Mouse (Mus musculus) liver, embryonic 14.5 days (tissue): ENCODE data around the gene Wdr17. TPM values are rescaled to one million over a fixed set of nuclear protein-coding genes. Genes with fewer than 3 reads are reported as not detected.

Source experiments
- ATAC-seq: fragments of 200-750 bp; cut with Nextera tagmentation; 2 replicates; pipeline ENCODE4 v1.8.0; 2017; ENCODE audit warnings: moderate number of reproducible peaks, mild to moderate bottlenecking, moderate library complexity; ENCODE audit not compliant: insufficient read depth
- DNase-seq, 3 experiments: peaks; one replicate each; pipeline ENCODE4 v3.0.0-alpha.2; 2012 to 2013; ENCODE audit warnings: low read depth in 3 of 3, low spot score in 3 of 3
- H3K27ac ChIP-seq: fragments of 300-500 bp; sonication (generic); 2 replicates; pipeline ENCODE4 v1.5.1; 2014; ENCODE audit warnings: moderate library complexity, mild to moderate bottlenecking, control low read depth, inconsistent platforms
- H3K27me3 ChIP-seq: fragments of 300-500 bp; sonication (generic); 2 replicates; pipeline ENCODE4 v1.6.1; 2014; ENCODE audit warnings: mild to moderate bottlenecking, low read length, moderate library complexity; ENCODE audit not compliant: control insufficient read depth, insufficient read depth
- H3K36me3 ChIP-seq: fragments of 300-500 bp; sonication (generic); replicated peaks from 2 replicates; pipeline ENCODE4 v1.6.1; 2014; ENCODE audit warnings: low read depth; ENCODE audit not compliant: control insufficient read depth, insufficient read depth
- H3K4me1 ChIP-seq, 2 experiments: fragments of 200-500 bp in 1 of 2; fragments of 300-500 bp in 1 of 2; sonication (generic) in 1 of 2; replicated peaks; 2 replicates each; pipeline ENCODE4 v1.6.1; 2012 to 2014; ENCODE audit warnings: antibody characterized with exemption in 1 of 2, inconsistent platforms in 1 of 2, low read length in 1 of 2; ENCODE audit not compliant: control insufficient read depth in 2 of 2, insufficient read depth in 2 of 2
- H3K4me2 ChIP-seq: fragments of 300-500 bp; sonication (generic); 2 replicates; pipeline ENCODE4 v1.6.1; 2014; ENCODE audit warnings: low read depth, mild to moderate bottlenecking, control low read depth, moderate library complexity
- H3K4me3 ChIP-seq, 2 experiments: fragments of 200-500 bp in 1 of 2; fragments of 300-500 bp in 1 of 2; sonication (generic) in 1 of 2; 2 replicates each; pipeline ENCODE4 v1.5.1; 2012 to 2014; ENCODE audit warnings: low read depth in 2 of 2, low read length in 2 of 2, mild to moderate bottlenecking in 2 of 2, control low read depth in 1 of 2, inconsistent platforms in 1 of 2, moderate library complexity in 1 of 2; ENCODE audit not compliant: insufficient read depth in 1 of 2
- H3K9ac ChIP-seq: fragments of 300-500 bp; sonication (generic); replicated peaks from 2 replicates; pipeline ENCODE4 v1.6.1; 2014; ENCODE audit warnings: mild to moderate bottlenecking, control low read depth, moderate library complexity
- H3K9me3 ChIP-seq: fragments of 300-500 bp; sonication (generic); 2 replicates; pipeline ENCODE4 v1.6.1; 2016; ENCODE audit warnings: low read length, mixed read lengths; ENCODE audit not compliant: control insufficient read depth
- CTCF ChIP-seq: IDR thresholded peaks from 2 replicates; pipeline ENCODE4 v1.5.1; 2016; ENCODE audit warnings: antibody characterized with exemption, low read depth, control low read depth
- EP300 ChIP-seq: IDR thresholded peaks from 2 replicates; pipeline ENCODE4 v1.6.1; 2016; ENCODE audit warnings: antibody characterized with exemption, low read depth
- WGBS: fragments of 180-500 bp; shearing (Covaris S2); extraction: QIAGEN DNeasy Blood & Tissue Kit; methylation state at CpG from one replicate; pipeline ENCODE4 v1.1.7; 2014; ENCODE audit not compliant: insufficient replicate concordance; 5-methylcytosine and 5-hydroxymethylcytosine counted together
- polyA plus RNA-seq, 2 experiments: library from polyadenylated mRNA; depleted of rRNA in 1 of 2; stranded (reverse) in 1 of 2; unstranded in 1 of 2; fragments of >200 nt; fragmentation: Nextera tagmentation in 1 of 2; extraction: Ambion mirVana in 1 of 2; gene quantifications; 2 replicates each; pipeline versions ENCODE4 v1.2.1 to v1.2.3; 2012 to 2014

Wdr17 gene
- polyA plus RNA-seq, 2 experiments, result 0.01 to 0.09 TPM

- ATAC-seq, result no peak
- Histone ChIP-seq H3K27me3 (no peaks in the 10 kb centered on the region), H3K4me1 (no peaks in the 10 kb centered on the region), H3K9ac (no peak overlapping the region), H3K4me3 (no peak overlapping the region), H3K4me2 (no peak overlapping the region), H3K9me3 (no peaks in the 10 kb centered on the region), H3K27ac (no peak overlapping the region), H3K36me3 (no peaks in the 10 kb centered on the region)
- DNase-seq, result no peak
- 24% methylated on average over 1 of the region's 1 CpGs for WGBS
- TF ChIP-seq CTCF (no peak), EP300 (no peak)
Observed at GRCm38 (mm10) chr8:54582886-54583285, 304.1 kb downstream of the Wdr17 start.

GRCm38 (mm10) chr8:54581436-54581835 is 305.5 kb downstream of the Wdr17 start:
- no peaks in the 10 kb centered on the region for H3K36me3 ChIP-seq
- WGBS, result 48% methylated on average over 3 of the region's 3 CpGs
- H3K4me3 ChIP-seq, result no peak overlapping the region
- H3K9ac ChIP-seq, result no peak overlapping the region
- H3K9me3 ChIP-seq, result no peaks in the 10 kb centered on the region
- no peak overlapping the region for H3K4me2 ChIP-seq
- ATAC-seq (no peak), DNase-seq (no peak)
- H3K4me1 ChIP-seq, result no peaks in the 10 kb centered on the region
- no peaks in the 10 kb centered on the region for H3K27me3 ChIP-seq
- H3K27ac ChIP-seq, result no peak overlapping the region
- no peak for TF ChIP-seq CTCF
- TF ChIP-seq EP300, result no peak

Other genes with a start within 250 kb of the Wdr17 start
- gene Gpm6a, start 67.7 kb upstream of the Wdr17 start, polyA plus RNA-seq (2012; rRNA removed), result 0.65 and 0.70 TPM in 2 replicates
- 2.8 and 2.9 TPM in 2 replicates for gene Gpm6a, start 67.7 kb upstream of the Wdr17 start, polyA plus RNA-seq (2014; fragmentation: Nextera tagmentation; extraction: Ambion mirVana)